Mouse (Mus musculus) liver, embryonic 12.5 days (tissue): ENCODE measurements around the gene Tmtc4. TPM values are rescaled to one million over a fixed set of nuclear protein-coding genes. Genes with fewer than 3 reads are reported as not detected.

Experiments used
- ATAC-seq: fragments of 200-750 bp; cut with Nextera tagmentation; 2 replicates; pipeline ENCODE4 v1.8.0; 2017; ENCODE audit warnings: moderate number of reproducible peaks, mild to moderate bottlenecking, moderate library complexity
- H3K27ac ChIP-seq: fragments of 300-500 bp; sonication (generic); 2 replicates; pipeline ENCODE4 v1.5.1; 2016; ENCODE audit warnings: mild to moderate bottlenecking
- H3K27me3 ChIP-seq: fragments of 300-500 bp; sonication (generic); replicated peaks from 2 replicates; pipeline ENCODE4 v1.6.1; 2016; ENCODE audit warnings: mild to moderate bottlenecking, moderate library complexity
- H3K36me3 ChIP-seq: fragments of 300-500 bp; sonication (generic); 2 replicates; pipeline ENCODE4 v1.6.1; 2016; ENCODE audit warnings: mild to moderate bottlenecking, moderate library complexity
- H3K4me1 ChIP-seq: fragments of 300-500 bp; sonication (generic); 2 replicates; pipeline ENCODE4 v1.6.1; 2016
- H3K4me2 ChIP-seq: fragments of 300-500 bp; sonication (generic); 2 replicates; pipeline ENCODE4 v1.6.1; 2016; ENCODE audit warnings: mild to moderate bottlenecking, moderate library complexity
- H3K4me3 ChIP-seq: fragments of 300-500 bp; sonication (generic); 2 replicates; pipeline ENCODE4 v1.5.1; 2016; ENCODE audit warnings: mild to moderate bottlenecking, moderate library complexity
- H3K9ac ChIP-seq: fragments of 300-500 bp; sonication (generic); 2 replicates; pipeline ENCODE4 v1.6.1; 2016; ENCODE audit warnings: mild to moderate bottlenecking, moderate library complexity
- H3K9me3 ChIP-seq: fragments of 300-500 bp; sonication (generic); replicated peaks from 2 replicates; pipeline ENCODE4 v1.6.1; 2016; ENCODE audit warnings: mild to moderate bottlenecking, moderate library complexity
- WGBS: fragments of 180-500 bp; shearing (Covaris S2); methylation state at CpG from one replicate; pipeline ENCODE4 v1.1.7; 2016; ENCODE audit not compliant: insufficient replicate concordance; 5-methylcytosine and 5-hydroxymethylcytosine counted together
- polyA plus RNA-seq: library from polyadenylated mRNA; unstranded; fragments of >200 nt; fragmentation: Nextera tagmentation; extraction: Ambion mirVana; gene quantifications from 2 replicates; pipeline ENCODE4 v1.2.1, GENCODE M21; 2016

Tmtc4 gene
- polyA plus RNA-seq, 1 experiment from 2014 or later = 3.8 TPM

GRCm38 (mm10) chr14:122992937-122993336, 9.1 kb upstream of the Tmtc4 start:
- Histone ChIP-seq H3K27me3 (peaks cover 11% of the 10 kb centered on the region; the same call in 1 of the 2 replicates), H3K4me3 (no peak overlapping the region), H3K4me1 (no peaks in the 10 kb centered on the region), H3K36me3 (no peaks in the 10 kb centered on the region), H3K9ac (no peak overlapping the region), H3K9me3 (no peaks in the 10 kb centered on the region), H3K27ac (no peak overlapping the region), H3K4me2 (no peak overlapping the region)
- ATAC-seq = peak; percentile 46
- WGBS = 53% methylated on average over 6 of the region's 6 CpGs

GRCm38 (mm10) chr14:122990521-122991052, 6.8 kb upstream of the Tmtc4 start:
- peak; percentile 35; the same call in 1 of the 2 replicates for ATAC-seq
- no peak overlapping the region for H3K4me3 ChIP-seq
- H3K27me3 ChIP-seq = peaks cover 18% of the 10 kb centered on the region; the same call in 1 of the 2 replicates
- 40% methylated on average over 4 of the region's 4 CpGs for WGBS
- H3K4me2 ChIP-seq = no peak overlapping the region
- H3K9ac ChIP-seq = no peak overlapping the region
- no peak overlapping the region for H3K27ac ChIP-seq
- H3K4me1 ChIP-seq = no peaks in the 10 kb centered on the region
- no peaks in the 10 kb centered on the region for H3K36me3 ChIP-seq
- no peaks in the 10 kb centered on the region for H3K9me3 ChIP-seq

GRCm38 (mm10) chr14:122986404-122986803, 2.6 kb upstream of the Tmtc4 start:
- WGBS = 26% methylated on average over 2 of the region's 2 CpGs
- Histone ChIP-seq H3K4me2 (no peak overlapping the region), H3K27ac (no peak overlapping the region), H3K4me1 (peaks cover 18% of the 10 kb centered on the region), H3K9me3 (no peaks in the 10 kb centered on the region), H3K4me3 (no peak overlapping the region), H3K27me3 (peaks cover 27% of the 10 kb centered on the region), H3K9ac (no peak overlapping the region), H3K36me3 (no peaks in the 10 kb centered on the region)
- no peak for ATAC-seq

GRCm38 (mm10) chr14:122982571-122983225, 1.1 kb downstream of the Tmtc4 start:
- peak overlapping the region; percentile 54 for H3K27ac ChIP-seq

GRCm38 (mm10) chr14:122981831-122982485, 1.9 kb downstream of the Tmtc4 start:
- H3K27me3 ChIP-seq = peaks cover 28% of the 10 kb centered on the region

More at GRCm38 (mm10) chr14:122982571-122983225, 1.1 kb downstream of the Tmtc4 start:
- Histone ChIP-seq H3K36me3 (no peaks in the 10 kb centered on the region), H3K9ac (peak overlapping the region; percentile 75), H3K4me2 (peak overlapping the region; percentile 98), H3K4me3 (peak overlapping the region; percentile 68), H3K27me3 (peaks cover 30% of the 10 kb centered on the region), H3K4me1 (peaks cover 18% of the 10 kb centered on the region), H3K9me3 (no peaks in the 10 kb centered on the region)
- 1% methylated on average over 62 of the region's 63 CpGs for WGBS
- peak; percentile 87 for ATAC-seq

GRCm38 (mm10) chr14:122978871-122979270, 5.0 kb downstream of the Tmtc4 start:
- Histone ChIP-seq H3K4me1 (peaks cover 16% of the 10 kb centered on the region), H3K36me3 (no peaks in the 10 kb centered on the region), H3K4me2 (no peak overlapping the region), H3K4me3 (no peak overlapping the region), H3K27ac (no peak overlapping the region), H3K27me3 (peaks cover 20% of the 10 kb centered on the region), H3K9ac (no peak overlapping the region), H3K9me3 (no peaks in the 10 kb centered on the region)
- no peak for ATAC-seq
- 48% methylated on average over 3 of the region's 3 CpGs for WGBS

More at GRCm38 (mm10) chr14:122981831-122982485, 1.9 kb downstream of the Tmtc4 start:
- Histone ChIP-seq H3K9ac (peak overlapping the region; percentile 75), H3K36me3 (no peaks in the 10 kb centered on the region), H3K4me1 (peaks cover 18% of the 10 kb centered on the region), H3K4me2 (peak overlapping the region; percentile 98), H3K9me3 (no peaks in the 10 kb centered on the region), H3K4me3 (peak overlapping the region; percentile 68), H3K27ac (no peak overlapping the region)
- no peak for ATAC-seq
- 47% methylated on average over 8 of the region's 8 CpGs for WGBS

- H3K27me3 ChIP-seq = peaks cover 20% of the 10 kb centered on the region
- no peak overlapping the region for H3K4me3 ChIP-seq
- WGBS = 77% methylated on average over 1 of the region's 1 CpGs
- H3K9me3 ChIP-seq = no peaks in the 10 kb centered on the region
- H3K9ac ChIP-seq = no peak overlapping the region
- peaks cover 12% of the 10 kb centered on the region for H3K4me1 ChIP-seq
- H3K4me2 ChIP-seq = no peak overlapping the region
- no peak overlapping the region for H3K27ac ChIP-seq
- H3K36me3 ChIP-seq = no peaks in the 10 kb centered on the region
- ATAC-seq = no peak
These were observed 6.1 kb downstream of the Tmtc4 start for GRCm38 (mm10) chr14:122977797-122978140.

GRCm38 (mm10) chr14:122977056-122977796, 6.6 kb downstream of the Tmtc4 start:
- H3K36me3 ChIP-seq = 0 out of 2 replicates have a peak, but pooled peaks cover 1% of the 10 kb centered on the region
- H3K9ac ChIP-seq = no peak overlapping the region
- no peak overlapping the region for H3K27ac ChIP-seq
- H3K4me3 ChIP-seq = no peak overlapping the region
- H3K27me3 ChIP-seq = peaks cover 15% of the 10 kb centered on the region
- no peaks in the 10 kb centered on the region for H3K9me3 ChIP-seq
- H3K4me1 ChIP-seq = peaks cover 6% of the 10 kb centered on the region
- 69% methylated on average over 9 of the region's 9 CpGs for WGBS
- no peak for ATAC-seq
- H3K4me2 ChIP-seq = no peak overlapping the region

- H3K4me3 ChIP-seq = no peak overlapping the region
- no peaks in the 10 kb centered on the region for H3K4me1 ChIP-seq
- H3K27me3 ChIP-seq = no peaks in the 10 kb centered on the region
- H3K27ac ChIP-seq = no peak overlapping the region
- H3K4me2 ChIP-seq = no peak overlapping the region
- H3K36me3 ChIP-seq = peaks cover 14% of the 10 kb centered on the region; the same call in 1 of the 2 replicates
- 66% methylated on average over 3 of the region's 3 CpGs for WGBS
- no peak overlapping the region for H3K9ac ChIP-seq
- H3K9me3 ChIP-seq = no peaks in the 10 kb centered on the region
- ATAC-seq = no peak
These were observed 8.8 kb downstream of the Tmtc4 start for GRCm38 (mm10) chr14:122974854-122975570.

GRCm38 (mm10) chr14:122973091-122973490, 10.7 kb downstream of the Tmtc4 start:
- H3K27ac ChIP-seq = no peak overlapping the region
- no peaks in the 10 kb centered on the region for H3K4me1 ChIP-seq
- H3K9me3 ChIP-seq = no peaks in the 10 kb centered on the region
- H3K27me3 ChIP-seq = no peaks in the 10 kb centered on the region
- 80% methylated on average over 2 of the region's 2 CpGs for WGBS
- H3K4me2 ChIP-seq = no peak overlapping the region
- H3K36me3 ChIP-seq = peaks cover 14% of the 10 kb centered on the region; the same call in 1 of the 2 replicates
- no peak overlapping the region for H3K9ac ChIP-seq
- H3K4me3 ChIP-seq = no peak overlapping the region
- no peak for ATAC-seq

GRCm38 (mm10) chr14:122968049-122968448, 15.8 kb downstream of the Tmtc4 start:
- no peaks in the 10 kb centered on the region for H3K27me3 ChIP-seq
- H3K36me3 ChIP-seq = peaks cover 14% of the 10 kb centered on the region
- ATAC-seq = no peak

More at GRCm38 (mm10) chr14:122968049-122968448, 15.8 kb downstream of the Tmtc4 start:
- no peaks in the 10 kb centered on the region for H3K4me1 ChIP-seq
- no peaks in the 10 kb centered on the region for H3K9me3 ChIP-seq
- H3K4me3 ChIP-seq = no peak overlapping the region
- H3K9ac ChIP-seq = no peak overlapping the region
- no peak overlapping the region for H3K4me2 ChIP-seq
- H3K27ac ChIP-seq = no peak overlapping the region
- WGBS = 49% methylated on average over 2 of the region's 2 CpGs
